Mouse (Mus musculus) kidney, adult 11 months (tissue): ENCODE data around the gene Yod1.

ENCODE experiments used
- DNase-seq: peaks from one replicate; pipeline ENCODE4 v3.0.0; 2022

Gene Yod1

GRCm38 (mm10) chr1:130770487-130770886 is 53.4 kb downstream of the Yod1 start:
- DNase-seq, result peak; percentile 18

GRCm38 (mm10) chr1:130770981-130771494 is 53.9 kb downstream of the Yod1 start:
- no peak for DNase-seq
